Mouse (Mus musculus) CD8-positive naive resting alpha-beta T cell, adult 57 days (primary cell): ENCODE results near the gene Ccdc181. TPM values are rescaled to one million over a fixed set of nuclear protein-coding genes. Genes with fewer than 3 reads are reported as not detected.

Source experiments
- total RNA-seq: library from RNA; stranded (reverse); gene quantifications from one replicate; pipeline ENCODE4 v1.2.4, GENCODE M21; 2023

Ccdc181 gene
- total RNA-seq: 4.5 TPM

DNA sequence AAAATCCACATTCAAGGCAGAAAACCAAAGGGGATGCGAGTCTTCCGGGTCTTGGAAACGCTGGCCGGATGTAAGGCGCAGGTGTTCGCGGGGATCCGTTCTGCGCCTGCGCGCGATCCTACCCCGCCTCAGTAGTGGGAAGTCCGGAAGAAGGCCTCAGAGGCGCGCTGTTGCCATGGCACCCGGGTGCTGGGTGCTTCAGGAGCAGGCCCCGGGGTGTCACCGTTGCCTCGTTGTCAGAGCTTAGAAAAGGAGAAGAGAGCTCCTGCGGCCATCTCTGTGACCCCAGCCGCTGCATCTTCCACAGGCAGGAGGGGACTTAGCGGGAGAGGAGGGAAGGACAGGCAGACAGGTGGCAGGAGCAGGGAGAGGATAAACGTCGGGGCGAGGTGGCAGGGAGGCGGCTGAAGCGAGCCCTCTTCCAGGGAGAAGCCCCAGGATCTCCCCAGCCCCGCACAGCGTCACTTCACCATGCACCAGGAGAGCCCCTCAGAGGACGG, at the start of gene Ccdc181:
Gene Ccdc181, plus strand, starts transcription at position 131 of the 500 bp plus-strand sequence.

DNA sequence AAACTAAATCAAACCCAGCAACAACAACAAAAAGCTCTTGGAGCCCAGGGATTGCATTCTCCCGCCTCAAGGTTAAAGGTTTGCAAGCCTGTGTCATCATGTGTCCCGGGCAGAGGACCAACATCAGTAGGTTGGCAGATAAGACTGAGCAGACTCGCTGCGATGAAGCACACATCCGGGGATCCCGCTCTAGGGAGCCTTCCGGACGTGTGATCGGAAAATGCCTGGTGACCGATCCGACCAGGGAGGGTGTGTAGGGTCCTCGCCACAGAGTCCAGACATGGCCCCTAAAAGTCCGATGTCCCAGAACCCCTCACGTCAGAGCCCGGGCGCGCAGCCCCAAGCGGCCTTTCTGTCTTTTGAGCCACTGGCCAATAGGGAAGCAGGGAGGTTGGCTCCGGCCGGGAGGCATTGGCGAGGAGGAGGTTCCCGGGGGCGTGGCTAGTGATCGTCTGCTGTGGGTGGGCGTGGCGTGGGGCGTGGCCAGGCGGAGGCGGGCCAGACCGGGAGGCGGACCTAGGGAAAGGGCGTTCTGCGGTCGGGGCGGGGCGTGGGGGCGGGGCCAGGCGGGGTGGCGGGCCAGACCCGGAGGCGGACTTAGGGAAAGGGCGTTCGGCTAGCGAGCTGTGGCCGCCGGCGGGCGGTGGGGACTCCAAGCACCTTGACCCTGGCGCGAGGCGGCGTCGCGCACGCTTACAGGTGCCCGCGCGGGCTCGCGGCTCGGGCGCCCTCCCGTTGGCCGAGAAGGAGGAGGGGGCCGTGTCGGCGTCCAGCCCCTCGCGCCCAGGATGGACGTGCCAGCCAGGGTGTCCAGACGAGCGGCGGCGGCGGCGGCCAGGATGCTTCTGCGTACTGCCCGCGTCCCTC, 26.7 kb upstream of the Ccdc181 start, which contains the start of gene Slc19a2:
Gene Slc19a2, plus strand, starts transcription at position 582 of the 867 bp plus-strand sequence.

DNA sequence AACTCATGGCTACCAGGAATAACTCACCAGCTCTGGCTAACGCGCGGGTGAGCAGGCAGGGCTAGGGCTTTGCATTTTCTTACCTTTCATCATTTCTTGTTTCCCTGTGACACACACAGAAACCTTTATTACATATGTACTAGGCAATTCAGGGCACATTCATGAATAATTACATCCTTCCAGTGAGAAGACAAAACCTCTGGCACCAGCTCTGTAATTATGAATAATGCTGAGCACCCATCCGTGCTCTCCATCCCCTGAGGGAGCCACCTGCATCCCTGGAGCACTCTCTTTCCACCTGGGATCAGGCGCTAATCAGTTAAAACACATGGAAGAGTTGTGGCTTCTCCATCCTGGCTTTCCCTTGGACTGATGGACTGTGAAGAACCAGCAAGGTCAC, 28.4 kb downstream of the Ccdc181 start, which contains the start of gene Nme7:
Gene Nme7, plus strand, starts transcription at position 301 of the 400 bp plus-strand sequence.

DNA sequence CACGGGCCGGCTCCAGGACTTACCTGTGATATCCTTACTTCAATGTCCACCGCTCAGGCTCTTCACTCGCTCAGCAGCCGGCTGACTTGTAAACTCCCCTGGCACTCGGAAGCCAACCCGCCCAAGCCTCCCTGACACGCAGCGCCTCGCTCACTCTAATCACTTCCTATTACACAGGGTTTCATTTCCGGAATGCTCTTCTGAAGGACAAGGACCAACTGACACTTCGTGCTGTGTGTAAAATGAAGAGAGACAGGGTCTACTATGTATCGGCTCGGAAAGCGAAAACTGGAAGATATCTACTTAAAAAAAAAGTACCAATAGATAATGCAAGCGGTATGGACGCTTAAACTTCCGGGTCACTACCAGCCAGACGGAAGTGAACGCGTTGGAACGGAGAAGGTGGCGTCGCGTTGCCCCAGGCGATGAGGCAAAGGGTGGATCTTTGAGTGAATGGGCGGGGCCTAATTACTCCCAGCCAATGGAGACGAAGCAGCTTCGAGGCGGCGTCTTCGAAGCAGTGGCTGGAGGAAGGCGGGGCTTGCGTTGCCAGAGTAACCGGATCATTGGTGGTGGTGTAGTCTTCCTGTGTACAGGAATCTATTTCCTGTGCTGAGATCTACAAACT, 31.9 kb downstream of the Ccdc181 start, which contains the start of gene Blzf1:
Gene Blzf1, minus strand, starts transcription at position 366 of the 628 bp plus-strand sequence.

Other genes with a start within 250 kb of the Ccdc181 start
- not detected for gene Sele, start 227.4 kb upstream of the Ccdc181 start, total RNA-seq
- 700 TPM for gene Sell, start 213.6 kb upstream of the Ccdc181 start, total RNA-seq
- gene Selp, start 160.3 kb upstream of the Ccdc181 start, total RNA-seq: 1.7 TPM
- 0.46 TPM for gene F5, start 123.7 kb upstream of the Ccdc181 start, total RNA-seq
- gene Slc19a2, start 26.5 kb upstream of the Ccdc181 start, total RNA-seq: 8.8 TPM
- 9.4 TPM for gene Nme7, start 28.5 kb downstream of the Ccdc181 start, total RNA-seq
- gene Blzf1, start 31.9 kb downstream of the Ccdc181 start, total RNA-seq: 21.3 TPM
- gene Atp1b1, start 182.8 kb downstream of the Ccdc181 start, total RNA-seq: 129 TPM